Mouse (Mus musculus): ENCODE measurements around the gene Ttbk2.
A peak's percentile ranks its signal among the peaks of the same experiment; 100 is the strongest.

The Ttbk2 gene

DNA sequence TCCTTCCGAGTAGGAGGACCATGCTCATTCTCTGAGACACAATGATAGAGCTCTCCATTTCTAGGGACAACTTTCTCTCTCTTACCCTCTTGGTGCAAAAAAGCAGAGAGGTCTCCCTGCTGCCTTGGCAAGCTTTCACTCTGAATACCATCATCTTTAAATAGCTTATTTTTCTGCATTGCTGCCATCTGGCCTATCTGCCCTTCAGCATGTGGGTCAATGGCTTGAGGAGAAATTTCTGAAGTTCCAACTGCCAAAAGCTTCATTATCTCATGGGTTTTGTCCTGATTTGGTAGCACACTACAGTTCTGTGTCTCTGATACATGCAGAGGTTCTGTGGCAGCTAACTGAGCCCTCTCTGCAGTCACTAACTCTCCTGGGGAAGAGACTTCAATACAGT, 104.9 kb downstream of the Ttbk2 start:
- DNase-seq = no peak

DNA sequence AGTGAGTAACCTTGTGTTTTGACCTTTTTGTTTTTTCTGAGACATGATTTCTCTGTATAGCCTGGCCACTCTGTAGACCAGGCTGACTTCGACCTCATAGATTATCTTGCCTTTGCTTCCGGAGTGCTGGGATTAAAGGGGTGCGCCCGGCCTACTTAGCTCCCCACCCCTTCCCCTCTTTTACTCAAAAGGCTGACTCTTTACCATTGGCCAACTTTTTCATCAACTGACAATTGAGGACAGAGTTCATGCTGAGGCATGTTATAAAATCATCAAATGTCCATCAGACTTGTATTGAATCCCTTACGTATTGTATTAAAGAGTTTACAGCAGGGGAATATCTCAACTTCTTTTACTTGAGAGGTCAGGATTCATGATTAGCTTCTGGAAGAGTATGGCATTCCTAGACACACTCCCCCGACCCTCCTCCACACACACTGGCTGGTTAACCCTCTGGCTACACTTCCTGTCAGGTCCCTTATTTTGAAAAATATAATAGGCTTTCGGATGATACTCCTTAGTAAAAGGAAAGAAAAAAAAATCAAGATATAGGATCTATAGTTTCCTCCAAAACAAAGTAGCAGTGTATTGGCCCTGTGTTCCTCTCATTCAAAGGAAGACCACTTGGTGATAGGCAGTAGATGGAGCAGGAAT, 118.4 kb downstream of the Ttbk2 start:
- no peak for DNase-seq

DNA sequence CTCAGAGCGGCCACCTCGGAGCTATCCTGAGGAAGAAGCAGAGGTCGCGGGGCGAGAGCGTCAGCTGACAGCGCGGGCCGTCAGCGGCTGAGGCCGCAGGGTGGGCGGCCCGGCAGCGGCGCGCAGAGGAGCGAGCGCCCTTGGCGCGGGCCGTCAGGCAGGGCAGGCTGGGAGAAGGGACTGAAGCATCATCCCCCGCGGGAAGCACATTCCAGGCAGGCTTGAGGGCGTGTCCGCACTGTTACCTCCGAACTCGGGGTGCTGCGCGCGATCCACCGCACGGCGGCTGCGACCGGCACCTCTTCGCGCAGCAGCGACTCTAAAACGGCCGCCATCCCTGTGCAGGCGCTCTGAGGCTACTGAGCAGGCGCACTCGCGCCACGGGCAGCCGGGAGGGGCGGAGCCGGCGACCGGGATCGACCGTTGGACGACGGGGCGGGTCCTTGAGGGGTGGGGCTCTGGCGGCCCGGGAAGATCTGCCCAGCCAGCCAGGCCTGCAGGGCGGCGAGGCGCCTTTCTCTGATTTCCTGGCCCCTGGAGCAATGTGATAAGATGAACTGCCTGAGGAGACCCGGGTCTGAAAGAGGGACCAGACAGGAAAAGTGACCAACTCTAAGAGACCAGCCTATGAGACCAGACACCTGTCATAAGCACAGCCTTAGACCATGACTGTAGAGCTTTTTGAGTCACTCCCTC, 119.1 kb downstream of the Ttbk2 start:
- peak; percentile 91 to 93 for DNase-seq

DNA sequence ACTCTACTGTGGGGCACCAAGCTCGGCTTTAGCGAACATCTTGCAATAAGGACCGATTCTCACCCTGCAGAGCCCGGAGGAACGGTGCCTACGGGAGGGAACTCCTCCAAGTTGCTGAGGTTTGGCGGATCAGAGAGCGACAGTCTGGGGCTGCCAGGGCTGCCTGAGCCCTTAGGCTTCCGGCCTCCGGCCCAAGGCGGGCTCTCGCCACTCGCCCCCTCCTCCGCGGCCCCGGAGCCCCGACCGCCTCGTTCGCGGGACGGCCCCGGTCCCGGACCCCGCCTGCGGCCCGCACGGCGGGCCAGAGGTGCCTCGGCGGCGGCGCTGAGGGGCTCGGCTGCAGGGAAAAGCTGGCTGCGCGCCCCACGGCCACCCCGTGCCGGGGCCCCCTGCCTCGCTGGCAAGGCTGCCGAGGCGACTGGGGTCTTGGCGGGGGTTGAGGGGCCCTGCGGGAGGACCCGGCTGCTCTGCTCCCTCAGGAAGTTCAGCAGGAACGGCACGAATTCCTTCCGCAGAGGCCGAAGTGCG, 119.7 kb downstream of the Ttbk2 start:
- DNase-seq = no peak

DNA sequence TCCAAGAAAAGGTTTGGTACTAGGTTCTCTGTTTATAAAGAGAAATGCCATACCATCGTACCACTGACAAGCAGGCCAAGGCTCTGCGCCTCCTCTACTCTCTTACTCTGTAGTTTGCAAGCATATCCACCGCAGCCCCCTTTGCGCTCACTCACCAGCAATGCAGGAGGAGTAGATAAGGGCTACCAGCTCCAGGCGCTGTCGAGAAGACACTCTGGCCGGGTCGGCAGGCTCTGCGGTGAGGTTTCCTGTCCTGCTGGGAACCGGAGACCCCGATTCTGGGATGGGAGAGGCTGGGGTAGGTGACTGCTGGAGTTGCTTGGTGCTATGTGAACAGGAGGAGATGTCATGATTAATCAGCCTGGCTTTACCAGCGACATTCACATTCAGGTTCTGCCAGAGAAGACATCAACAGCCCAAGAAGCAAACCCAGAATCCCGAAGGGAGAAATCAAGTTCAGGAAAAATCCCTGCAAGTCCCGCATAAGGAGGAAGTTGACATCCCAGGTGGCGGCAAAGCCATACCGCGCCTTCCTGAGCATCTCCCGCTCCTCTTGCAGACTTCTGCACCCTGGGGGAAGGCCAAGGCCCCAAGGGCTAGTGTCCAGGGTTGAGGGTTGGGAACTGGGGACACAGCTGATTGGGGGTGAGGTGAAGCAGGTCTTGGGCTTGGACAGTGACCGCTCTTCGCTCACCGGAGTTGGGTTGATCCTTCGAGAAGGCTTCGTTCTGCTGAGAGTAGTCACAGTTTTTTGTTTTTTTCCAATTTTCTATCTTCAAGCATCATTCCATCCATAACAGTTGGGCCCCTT, 120.4 kb downstream of the Ttbk2 start:
- no peak for DNase-seq

DNA sequence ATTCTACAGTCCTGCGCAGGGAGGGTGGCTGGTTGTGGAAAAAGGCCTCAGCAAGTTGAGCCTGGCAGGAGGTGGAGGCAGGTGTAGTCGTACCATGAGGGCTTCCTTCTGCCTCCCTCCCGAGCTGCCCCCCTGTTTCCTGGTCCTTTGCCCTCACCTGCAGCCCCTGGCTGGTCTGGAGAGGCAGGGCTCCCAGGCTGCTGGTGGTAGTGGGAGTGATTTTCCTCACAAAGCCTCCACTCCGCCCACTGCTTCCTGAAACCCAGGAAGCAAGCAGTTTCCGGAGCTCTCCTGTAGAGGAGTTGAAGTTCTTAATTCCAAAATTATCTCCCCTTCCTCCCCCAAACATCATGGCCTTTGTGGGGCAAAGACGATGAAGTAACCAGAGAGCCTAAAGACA, 126.2 kb downstream of the Ttbk2 start:
- no peak for DNase-seq

DNA sequence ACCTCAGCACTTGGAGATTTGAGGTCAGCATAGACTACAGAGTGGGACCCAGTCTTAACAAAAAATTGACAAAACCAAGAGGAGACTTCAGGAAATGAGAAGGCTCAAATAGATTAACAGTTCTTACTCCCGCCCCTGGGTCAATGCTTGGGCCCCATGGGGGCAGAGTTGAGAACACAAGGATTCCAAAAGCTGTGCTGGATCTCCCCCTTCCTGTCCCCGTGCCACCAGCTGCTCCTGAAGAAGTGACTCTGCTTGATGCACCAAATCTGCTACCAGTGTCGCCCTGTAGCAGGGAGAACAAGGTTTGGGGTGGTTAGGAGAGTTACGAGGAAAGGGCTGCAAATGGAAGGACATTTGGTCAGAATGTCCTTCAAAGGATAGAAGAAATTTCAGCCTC, 126.8 kb downstream of the Ttbk2 start:
- no peak for DNase-seq

DNA sequence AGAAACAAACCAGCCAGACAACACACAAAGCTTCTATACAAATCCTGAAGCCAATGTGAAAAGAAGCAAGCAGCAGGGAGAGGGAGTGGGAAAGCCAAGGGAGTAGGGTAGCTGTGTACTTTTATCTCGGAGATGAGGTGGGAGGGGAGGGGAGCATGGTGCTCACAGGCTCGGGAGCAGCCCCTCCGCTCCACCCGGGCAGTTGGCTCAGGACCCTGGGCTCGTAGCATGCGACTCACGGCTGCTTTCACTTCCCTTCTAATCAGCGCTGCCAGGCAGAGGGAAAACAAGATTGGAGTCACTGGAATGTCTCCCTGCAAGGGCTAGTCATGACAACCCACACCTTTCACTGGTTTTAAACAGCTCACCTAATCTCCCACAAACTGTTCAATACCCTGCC, 127.9 kb downstream of the Ttbk2 start:
- DNase-seq = no peak

DNA sequence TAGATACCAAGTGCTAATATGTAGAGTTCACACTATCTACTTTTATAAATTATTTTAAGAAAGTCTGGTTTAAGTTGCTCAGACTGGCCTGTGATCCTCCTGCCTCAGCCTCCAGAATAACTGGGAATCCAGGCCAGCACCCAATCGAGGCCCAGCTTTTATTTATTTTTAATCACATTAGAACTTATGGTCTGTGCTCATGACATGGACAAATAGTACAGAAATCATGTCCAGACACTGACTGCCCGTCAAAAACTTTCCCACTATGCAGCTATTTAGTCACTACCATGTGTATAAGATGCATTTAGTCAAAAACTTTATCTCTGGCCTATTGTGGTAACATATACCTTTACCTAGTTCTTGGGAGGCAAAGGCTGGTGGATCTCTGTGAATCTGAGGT, 128.5 kb downstream of the Ttbk2 start:
- DNase-seq = no peak

DNA sequence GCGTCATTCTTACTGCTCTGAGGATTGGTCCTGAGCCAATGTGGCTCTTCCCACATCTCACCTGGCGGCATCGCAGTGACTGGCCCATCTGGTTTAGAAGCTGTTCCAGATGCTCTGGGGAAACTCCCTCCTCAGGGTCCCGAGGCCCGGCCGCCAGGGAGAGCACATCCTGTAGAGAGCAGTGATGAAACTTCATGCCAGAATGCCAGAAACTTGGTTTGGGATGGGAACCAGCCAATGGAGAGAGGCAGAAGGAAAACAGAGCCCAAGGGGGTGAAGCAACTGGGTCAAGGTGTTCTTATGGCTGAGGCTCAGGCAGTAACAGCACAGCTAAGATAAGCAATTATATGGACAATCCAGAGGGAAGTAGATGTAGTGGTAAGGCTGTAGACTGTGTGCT, 129.6 kb downstream of the Ttbk2 start:
- no peak for DNase-seq

DNA sequence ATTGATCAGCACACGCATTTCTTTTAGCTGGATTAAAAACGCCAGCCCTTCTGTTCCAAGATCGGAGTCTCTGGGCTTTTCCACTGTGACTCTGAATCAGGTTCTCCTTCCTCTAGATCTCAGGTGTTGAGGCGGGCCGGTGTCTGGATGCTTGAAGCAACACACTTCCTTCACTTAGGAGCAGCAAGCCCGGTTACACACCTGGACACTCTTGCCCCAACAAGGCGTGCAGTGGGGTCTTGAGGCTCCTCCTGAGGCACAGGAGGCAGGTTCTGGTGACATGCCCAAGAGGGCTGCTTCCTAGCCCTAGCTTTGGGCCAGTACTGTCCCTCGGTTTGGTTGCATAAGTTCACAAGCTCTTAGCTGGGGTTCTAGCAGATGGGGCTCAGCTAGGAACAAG, 131.9 kb downstream of the Ttbk2 start:
- DNase-seq = no peak

DNA sequence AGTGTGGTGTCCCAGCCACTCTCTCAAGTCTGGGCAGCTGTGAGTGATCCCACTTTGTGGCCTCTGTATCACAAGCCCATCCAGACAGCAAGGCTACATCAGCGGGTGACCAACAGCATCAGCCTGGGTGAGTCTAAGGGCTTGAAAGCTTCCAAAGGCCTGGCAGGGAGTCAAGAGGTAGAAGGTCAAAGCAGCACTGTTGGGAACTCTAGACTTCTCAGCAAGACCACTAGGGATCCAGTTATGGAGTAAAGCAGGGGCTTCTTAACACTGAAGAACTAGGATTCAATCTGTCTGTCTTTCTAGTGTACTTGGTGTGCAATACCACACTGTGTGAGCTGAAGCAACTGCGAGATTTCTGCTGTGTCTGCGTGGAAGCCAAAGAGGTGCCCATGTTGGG, 137.0 kb downstream of the Ttbk2 start:
- no peak for DNase-seq

DNA sequence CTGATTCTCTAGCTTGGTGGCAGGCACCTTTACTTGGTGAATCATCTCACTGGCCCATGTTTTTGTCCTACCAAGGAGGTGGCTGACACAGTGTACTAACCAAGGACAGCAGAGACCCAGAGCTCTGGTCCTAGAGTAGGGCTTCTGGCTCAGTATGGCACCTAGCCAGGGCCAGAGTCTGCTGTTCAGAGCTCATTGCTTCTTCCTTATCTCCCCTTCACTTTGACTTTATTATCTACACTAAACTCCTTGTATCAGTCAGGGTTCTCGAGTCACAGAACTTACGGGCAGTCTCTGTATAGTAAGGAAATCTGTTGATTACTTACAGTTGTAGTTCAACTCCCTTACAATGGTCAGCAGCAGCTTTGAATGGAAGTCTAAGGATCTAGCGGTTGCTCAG, 139.5 kb downstream of the Ttbk2 start:
- no peak for DNase-seq

DNA sequence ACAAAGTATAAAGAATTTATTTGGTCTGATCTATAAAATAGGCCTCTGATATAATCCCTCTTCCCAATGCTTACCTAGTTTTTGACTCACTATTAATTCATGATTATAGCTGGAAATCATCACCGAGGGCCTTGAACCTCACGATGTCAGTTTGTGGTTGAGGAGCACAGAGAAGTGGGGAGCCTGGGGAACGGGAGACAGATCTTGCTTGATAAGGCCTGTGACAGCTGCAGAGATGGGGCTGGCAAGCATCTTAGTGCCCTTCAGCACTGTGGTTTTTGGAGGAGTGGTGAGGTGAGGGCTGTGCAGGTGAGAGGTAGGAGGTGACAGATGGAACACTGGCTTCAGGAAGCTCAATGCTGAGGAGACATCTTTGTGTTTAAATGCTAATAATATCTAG, 140.2 kb downstream of the Ttbk2 start:
- no peak for DNase-seq

DNA sequence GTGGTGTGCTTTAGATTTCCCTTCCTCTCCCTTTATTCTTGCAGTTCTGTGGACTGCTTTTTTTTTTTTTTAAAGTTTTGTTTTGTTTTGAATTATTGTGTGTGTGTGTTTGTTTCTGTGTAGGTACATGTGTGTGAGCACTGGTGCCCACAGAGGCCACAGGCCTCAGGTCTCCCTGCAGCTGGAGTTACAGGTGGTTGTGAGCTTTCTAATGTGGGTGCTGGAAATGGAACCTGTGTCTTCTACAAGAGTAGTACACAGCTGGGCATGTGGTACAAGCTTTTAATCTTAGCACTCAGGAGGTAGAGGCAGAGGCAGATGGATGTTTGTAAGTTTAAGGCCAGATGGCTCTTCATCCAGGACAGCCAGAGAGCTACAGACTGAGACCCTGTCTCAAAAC, 143.4 kb downstream of the Ttbk2 start:
- no peak for DNase-seq

DNA sequence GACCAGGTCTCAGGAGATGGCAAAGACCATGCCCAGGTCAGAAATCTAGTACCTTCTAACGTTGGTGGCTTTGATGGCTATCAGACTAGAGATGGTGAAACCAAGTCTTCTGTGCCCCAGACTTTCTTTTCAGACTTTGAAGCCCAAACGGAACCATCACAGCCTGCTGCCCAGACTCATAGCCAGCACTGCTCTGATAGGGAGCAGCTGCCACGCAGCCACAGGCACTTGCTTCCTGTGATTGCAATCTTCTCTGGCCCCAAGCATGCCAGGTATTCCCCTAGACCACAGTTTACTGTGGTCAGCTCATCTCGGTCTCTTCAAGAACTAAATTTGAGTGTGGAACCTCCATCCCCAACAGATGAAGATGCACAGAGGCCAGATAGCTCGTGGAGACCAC, 147.7 kb downstream of the Ttbk2 start:
- no peak for DNase-seq

DNA sequence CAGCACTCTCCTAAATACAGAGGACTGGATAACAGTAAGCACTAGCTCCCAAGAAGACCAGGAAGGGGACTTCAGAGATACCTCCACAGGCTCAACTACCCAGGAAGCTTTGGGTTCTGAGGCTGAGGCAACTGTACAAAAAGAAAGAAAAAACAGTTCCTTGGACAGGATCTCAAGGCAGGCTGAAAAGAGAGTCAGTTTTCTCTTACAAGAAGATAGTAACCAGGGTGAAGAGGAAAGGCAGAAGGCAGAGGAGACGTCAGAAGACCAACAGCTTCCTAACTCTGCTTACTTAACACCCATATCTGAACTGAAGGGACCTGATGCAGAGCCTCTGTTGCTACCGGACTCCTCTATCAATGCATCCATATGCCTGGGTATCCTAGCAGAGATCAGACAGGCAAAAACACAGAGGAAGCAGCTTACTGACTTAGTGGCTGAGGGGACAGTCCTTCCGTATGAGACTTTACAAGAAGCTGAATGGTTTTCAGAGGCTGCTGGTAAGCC, 150.0 kb downstream of the Ttbk2 start:
- DNase-seq = no peak

DNA sequence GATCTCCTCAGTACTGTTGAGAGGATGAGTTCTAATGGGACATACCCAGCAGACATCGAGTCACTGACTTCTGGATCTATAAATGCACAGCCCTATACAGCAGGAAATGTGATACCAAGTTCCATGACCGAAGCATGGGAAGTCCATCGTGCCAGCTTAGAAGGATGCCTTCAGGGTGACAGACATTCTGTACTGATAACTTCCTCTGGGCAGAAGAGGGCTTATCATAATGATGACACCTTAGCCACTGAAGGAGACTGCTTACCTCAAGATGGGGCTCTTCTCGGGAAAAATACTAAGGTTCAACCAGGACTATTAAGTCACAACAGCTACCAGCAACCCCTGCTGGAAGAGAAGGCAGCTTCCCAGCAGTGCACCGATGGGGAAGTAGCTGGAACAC, 152.6 kb downstream of the Ttbk2 start:
- no peak for DNase-seq
